Mouse (Mus musculus) E14TG2a.4 (cell line): ENCODE measurements around the gene Klrg2.
A peak's percentile ranks its signal among the peaks of the same experiment; 100 is the strongest.

Experiments used
- H3K27me3 ChIP-seq: 2 replicates; pipeline ENCODE4 v1.6.1; 2014; ENCODE audit warnings: low read length, control low read depth; ENCODE audit not compliant: insufficient read depth
- H3K36me3 ChIP-seq: 2 replicates; pipeline ENCODE4 v1.6.1; 2014; ENCODE audit warnings: low read length, control low read depth; ENCODE audit not compliant: insufficient read depth
- H3K4me1 ChIP-seq: replicated peaks from 2 replicates; pipeline ENCODE4 v1.6.1; 2014; ENCODE audit warnings: low read depth, low read length, control low read depth
- H3K4me3 ChIP-seq: replicated peaks from 2 replicates; pipeline ENCODE4 v1.5.1; 2014; ENCODE audit warnings: mild to moderate bottlenecking, low read length
- H3K9me3 ChIP-seq: 2 replicates; pipeline ENCODE4 v1.6.1; 2014; ENCODE audit warnings: low read length, control low read depth
- CTCF ChIP-seq: conservative IDR thresholded peaks from 2 replicates; pipeline ENCODE4 v1.5.1; 2014; ENCODE audit warnings: low read length
- NANOG ChIP-seq: IDR thresholded peaks from 2 replicates; pipeline ENCODE4 v1.6.1; 2014; ENCODE audit warnings: borderline replicate concordance, low read length, mixed read lengths
- POU5F1 ChIP-seq: IDR thresholded peaks from 2 replicates; pipeline ENCODE4 v1.6.1; 2014; ENCODE audit warnings: low read length, borderline replicate concordance

Gene Klrg2

GRCm38 (mm10) chr6:38635941-38636851 lies 846 bp downstream of the Klrg2 start:
- Histone ChIP-seq H3K36me3 (no peaks in the 10 kb centered on the region), H3K4me1 (peaks cover 18% of the 10 kb centered on the region), H3K4me3 (peak overlapping the region; percentile 86), H3K27me3 (peaks cover 89% of the 10 kb centered on the region), H3K9me3 (no peaks in the 10 kb centered on the region)
- TF ChIP-seq POU5F1 (no peak), NANOG (no peak), CTCF (no peak)

GRCm38 (mm10) chr6:38634461-38634860 lies 2.6 kb downstream of the Klrg2 start:
- TF ChIP-seq NANOG, result no peak
- no peak for TF ChIP-seq CTCF
- no peak for TF ChIP-seq POU5F1
- Histone ChIP-seq H3K9me3 (no peaks in the 10 kb centered on the region), H3K36me3 (no peaks in the 10 kb centered on the region), H3K4me3 (no peak overlapping the region), H3K4me1 (peaks cover 18% of the 10 kb centered on the region), H3K27me3 (peaks cover 71% of the 10 kb centered on the region)

GRCm38 (mm10) chr6:38632826-38633225 lies 4.2 kb downstream of the Klrg2 start:
- H3K36me3 ChIP-seq, result 0 out of 2 replicates have a peak, but pooled peaks cover 4% of the 10 kb centered on the region
- no peak overlapping the region for H3K4me3 ChIP-seq
- H3K27me3 ChIP-seq, result peaks cover 57% of the 10 kb centered on the region
- no peak for TF ChIP-seq NANOG
- TF ChIP-seq POU5F1, result no peak
- TF ChIP-seq CTCF, result no peak
- H3K4me1 ChIP-seq, result peaks cover 18% of the 10 kb centered on the region
- H3K9me3 ChIP-seq, result no peaks in the 10 kb centered on the region

GRCm38 (mm10) chr6:38629556-38629955 lies 7.5 kb downstream of the Klrg2 start:
- Histone ChIP-seq H3K9me3 (no peaks in the 10 kb centered on the region), H3K36me3 (peaks cover 25% of the 10 kb centered on the region), H3K4me3 (no peak overlapping the region), H3K27me3 (peaks cover 24% of the 10 kb centered on the region), H3K4me1 (peaks cover 3% of the 10 kb centered on the region; the same call in 1 of the 2 replicates)
- TF ChIP-seq CTCF (no peak), NANOG (no peak), POU5F1 (no peak)

- TF ChIP-seq CTCF (no peak), NANOG (no peak), POU5F1 (no peak)
- H3K4me1 ChIP-seq, result peaks cover 3% of the 10 kb centered on the region; the same call in 1 of the 2 replicates
- H3K9me3 ChIP-seq, result no peaks in the 10 kb centered on the region
- H3K27me3 ChIP-seq, result peaks cover 5% of the 10 kb centered on the region; the same call in 1 of the 2 replicates
- peaks cover 40% of the 10 kb centered on the region for H3K36me3 ChIP-seq
- H3K4me3 ChIP-seq, result no peak overlapping the region
These were observed 9.6 kb downstream of the Klrg2 start for GRCm38 (mm10) chr6:38627486-38627885.

- TF ChIP-seq NANOG, result no peak
- H3K36me3 ChIP-seq, result peaks cover 44% of the 10 kb centered on the region
These were observed 10.0 kb downstream of the Klrg2 start for GRCm38 (mm10) chr6:38627081-38627480.

GRCm38 (mm10) chr6:38626086-38626485 lies 11.0 kb downstream of the Klrg2 start:
- TF ChIP-seq POU5F1 (no peak), NANOG (no peak), CTCF (no peak)

More at GRCm38 (mm10) chr6:38627081-38627480, 10.0 kb downstream of the Klrg2 start:
- Histone ChIP-seq H3K9me3 (no peaks in the 10 kb centered on the region), H3K27me3 (peaks cover 2% of the 10 kb centered on the region; the same call in 1 of the 2 replicates), H3K4me1 (peaks cover 3% of the 10 kb centered on the region; the same call in 1 of the 2 replicates), H3K4me3 (no peak overlapping the region)

GRCm38 (mm10) chr6:38624439-38624838 lies 12.6 kb downstream of the Klrg2 start:
- Histone ChIP-seq H3K4me3 (no peak overlapping the region), H3K36me3 (peaks cover 69% of the 10 kb centered on the region), H3K4me1 (peaks cover 3% of the 10 kb centered on the region; the same call in 1 of the 2 replicates), H3K9me3 (no peaks in the 10 kb centered on the region), H3K27me3 (no peaks in the 10 kb centered on the region)
- TF ChIP-seq CTCF (no peak), NANOG (no peak)

More at GRCm38 (mm10) chr6:38626086-38626485, 11.0 kb downstream of the Klrg2 start:
- Histone ChIP-seq H3K36me3 (peaks cover 53% of the 10 kb centered on the region), H3K4me1 (peaks cover 3% of the 10 kb centered on the region; the same call in 1 of the 2 replicates), H3K27me3 (no peaks in the 10 kb centered on the region), H3K4me3 (no peak overlapping the region), H3K9me3 (no peaks in the 10 kb centered on the region)
